Mouse (Mus musculus) ES-Bruce4 (cell line): ENCODE results near the gene Loxl4.

Experiments used
- CTCF ChIP-seq: IDR thresholded peaks from one replicate; pipeline ENCODE4 v1.8.1; 2011; ENCODE audit warnings: low read depth, low read length
- EP300 ChIP-seq: IDR thresholded peaks from 2 replicates; pipeline ENCODE4 v1.6.1; 2011; ENCODE audit warnings: low read depth, low read length; ENCODE audit not compliant: insufficient read depth

DNA sequence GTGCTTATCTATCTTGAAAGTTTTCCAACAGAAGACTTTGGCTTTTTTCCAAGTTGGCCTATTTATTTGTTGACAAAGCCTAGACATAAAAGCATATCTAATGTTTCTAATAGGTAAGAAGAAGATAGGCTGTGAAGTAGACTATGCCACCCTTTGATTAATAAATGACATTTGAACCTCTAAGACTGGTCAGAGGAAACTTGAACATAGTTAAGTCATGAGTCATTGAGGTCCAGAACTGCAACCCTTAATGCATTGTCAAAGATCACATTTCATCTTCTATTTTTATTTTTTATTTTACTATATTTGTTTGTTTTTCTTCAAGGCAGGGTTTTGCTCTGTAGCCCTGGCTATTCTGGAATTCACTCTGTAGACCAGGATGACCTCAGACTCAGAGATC is 45.6 kb downstream of the Loxl4 start:
- TF ChIP-seq CTCF: no peak
- TF ChIP-seq EP300: no peak
